Mouse (Mus musculus): ENCODE measurements around the gene Abcc3.
A peak's percentile ranks its signal among the peaks of the same experiment; 100 is the strongest.

Gene Abcc3

DNA sequence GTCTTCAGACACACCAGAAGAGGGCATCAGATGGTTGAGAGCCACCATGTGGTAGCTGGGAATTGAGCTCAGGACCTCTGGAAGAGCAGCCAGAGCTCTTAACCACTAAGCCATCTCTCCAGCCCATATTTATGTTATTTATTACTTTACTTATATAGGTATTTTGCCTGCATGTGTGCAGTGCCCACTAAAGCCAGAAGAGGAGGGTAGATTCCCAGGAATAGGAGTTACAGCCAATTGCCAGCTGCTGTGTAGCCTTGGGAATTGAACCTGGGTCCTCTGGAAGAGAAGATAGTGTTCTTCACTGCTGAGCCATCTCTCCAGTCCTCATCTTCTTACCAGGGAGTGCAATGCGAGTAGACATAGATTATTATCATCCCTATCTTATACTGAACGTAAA is 43.0 kb downstream of the Abcc3 start:
- DNase-seq = no peak

DNA sequence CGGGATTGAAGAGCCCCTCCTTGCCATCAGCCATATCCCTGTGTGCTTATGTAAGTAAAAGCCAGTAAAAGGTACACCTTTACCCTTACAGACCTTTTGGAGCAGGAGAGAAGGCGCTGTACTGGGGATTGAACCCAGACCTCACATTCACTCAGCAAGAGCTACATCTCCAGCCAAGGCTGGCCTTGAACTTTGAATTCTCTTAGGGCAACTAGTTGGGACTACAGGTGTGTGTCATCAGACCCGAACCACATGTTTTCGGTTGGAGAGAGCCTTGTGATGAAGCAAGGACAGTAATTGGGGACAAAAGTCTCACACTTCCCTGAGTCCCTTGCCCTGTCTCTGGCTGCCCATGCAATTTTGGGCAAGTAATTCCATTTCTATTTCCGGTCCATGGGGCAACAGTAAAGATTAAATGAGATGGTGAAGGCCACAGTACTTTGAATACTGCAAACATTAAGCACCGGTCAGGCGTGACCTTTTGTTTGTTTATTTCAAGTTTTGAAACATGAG is 45.7 kb downstream of the Abcc3 start:
- no peak for DNase-seq

DNA sequence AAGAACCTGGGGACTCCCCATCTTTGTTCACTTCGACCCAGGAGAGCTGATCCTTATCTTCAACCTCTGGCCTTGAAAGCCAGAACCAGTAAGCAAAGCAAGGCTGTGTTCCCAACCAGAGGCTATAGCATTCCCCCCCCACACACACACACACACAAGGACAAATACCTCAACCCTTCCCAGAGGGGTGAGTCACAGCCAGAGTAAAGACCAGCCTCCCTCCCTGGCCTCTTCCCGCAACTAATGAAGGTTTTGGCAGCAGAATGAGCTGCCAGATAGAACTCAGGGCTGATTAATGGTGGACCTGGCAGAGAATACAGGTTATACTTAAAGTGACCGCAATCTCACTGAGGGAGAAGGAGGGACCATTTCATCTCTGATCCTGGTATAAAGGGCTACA is 46.2 kb downstream of the Abcc3 start:
- DNase-seq = no peak

DNA sequence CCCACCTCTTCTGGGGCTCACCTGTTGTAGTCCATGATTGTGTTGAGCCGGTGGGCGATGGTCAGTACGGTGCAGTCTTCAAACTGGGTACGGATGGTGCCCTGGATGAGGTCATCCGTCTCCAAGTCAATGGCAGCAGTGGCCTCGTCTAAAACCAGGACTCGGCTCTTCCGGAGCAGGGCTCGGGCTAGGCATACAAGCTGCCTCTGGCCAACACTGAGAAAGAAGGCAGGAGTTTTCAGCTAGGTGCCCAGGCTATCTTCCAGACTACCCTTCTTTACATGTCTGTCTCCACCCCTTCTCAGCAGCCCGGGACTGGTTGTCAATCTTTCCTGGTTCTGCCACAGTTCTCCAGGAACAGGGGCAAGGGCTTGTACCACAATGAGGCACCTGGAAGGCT is 46.9 kb downstream of the Abcc3 start:
- DNase-seq = no peak

DNA sequence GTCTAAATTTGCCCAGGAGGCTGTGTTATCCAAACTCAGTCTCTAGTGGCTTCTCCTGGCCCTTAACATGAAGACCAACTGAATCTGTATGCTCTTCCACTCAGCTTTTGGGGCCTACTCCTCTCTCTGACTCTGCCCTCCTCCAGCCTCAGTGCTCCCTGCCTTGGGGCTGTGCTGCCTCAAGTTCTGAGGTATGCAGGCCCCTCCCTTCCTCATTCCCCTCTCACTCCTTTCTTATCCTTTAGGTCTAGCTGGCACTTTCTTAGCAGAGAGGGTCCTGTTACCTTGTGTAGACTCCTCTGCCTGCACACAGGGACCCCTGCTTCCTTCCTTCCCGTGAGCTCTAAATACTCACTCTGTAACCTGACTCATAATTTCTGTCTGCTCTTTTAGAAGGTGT is 48.3 kb downstream of the Abcc3 start:
- peak; percentile 23 for DNase-seq

DNA sequence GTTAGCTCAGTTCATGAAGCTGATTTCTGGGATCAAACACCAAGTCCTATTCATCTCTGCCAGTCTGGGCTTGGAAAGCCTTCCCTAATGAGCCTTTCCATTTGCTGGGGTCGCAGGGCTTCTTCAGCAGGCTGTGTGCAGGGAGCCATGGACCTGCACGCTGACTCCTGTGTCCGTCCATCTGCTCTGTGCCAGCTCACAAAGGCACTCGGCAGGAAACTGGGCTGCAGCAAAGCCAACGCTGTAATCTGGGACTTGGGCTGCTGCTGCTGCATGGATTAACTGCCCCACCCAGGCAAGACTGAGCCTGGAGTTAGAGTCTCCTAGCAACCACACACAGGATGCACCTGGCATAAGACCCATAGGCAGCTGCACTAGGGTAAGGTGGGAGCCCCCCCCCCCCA is 48.8 kb downstream of the Abcc3 start:
- peak; percentile 53 for DNase-seq

DNA sequence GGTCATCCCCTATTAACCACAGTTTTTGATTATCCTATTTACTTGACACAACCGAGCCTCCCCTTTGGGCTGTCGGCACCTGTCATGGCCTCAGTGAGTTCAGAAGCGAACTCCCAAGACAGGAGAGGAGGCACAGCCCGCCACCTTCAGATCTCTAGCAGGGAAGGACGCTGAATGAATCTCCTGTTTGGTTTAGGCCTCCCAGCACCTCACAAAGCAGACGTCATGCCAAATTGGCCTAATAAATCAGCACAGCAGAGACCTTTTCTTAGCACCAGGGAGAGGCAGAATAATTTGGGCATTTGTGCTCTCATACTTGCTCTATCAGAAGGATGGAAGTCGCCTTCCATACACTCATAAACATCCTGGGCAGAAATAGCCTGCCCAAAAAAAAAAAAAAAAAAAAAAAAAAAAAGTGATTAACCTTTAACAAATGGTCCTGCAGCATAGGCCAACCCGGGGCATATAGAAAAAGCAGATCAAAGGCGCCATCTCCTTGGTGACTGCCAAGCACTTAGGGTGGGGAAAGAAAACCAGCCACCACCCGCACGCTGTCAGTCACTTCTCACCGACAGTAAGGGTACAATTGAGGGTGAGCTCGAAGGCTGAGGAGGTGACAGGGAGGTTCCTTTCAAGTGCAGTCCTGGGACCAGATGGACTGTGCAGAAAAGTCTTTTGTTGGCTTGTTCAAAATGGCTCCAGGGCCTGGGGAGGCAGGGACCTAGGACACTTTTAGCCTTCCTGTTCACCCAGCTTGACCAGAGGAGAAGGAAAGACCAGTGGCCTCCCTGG is 50.5 kb downstream of the Abcc3 start:
- no peak for DNase-seq

DNA sequence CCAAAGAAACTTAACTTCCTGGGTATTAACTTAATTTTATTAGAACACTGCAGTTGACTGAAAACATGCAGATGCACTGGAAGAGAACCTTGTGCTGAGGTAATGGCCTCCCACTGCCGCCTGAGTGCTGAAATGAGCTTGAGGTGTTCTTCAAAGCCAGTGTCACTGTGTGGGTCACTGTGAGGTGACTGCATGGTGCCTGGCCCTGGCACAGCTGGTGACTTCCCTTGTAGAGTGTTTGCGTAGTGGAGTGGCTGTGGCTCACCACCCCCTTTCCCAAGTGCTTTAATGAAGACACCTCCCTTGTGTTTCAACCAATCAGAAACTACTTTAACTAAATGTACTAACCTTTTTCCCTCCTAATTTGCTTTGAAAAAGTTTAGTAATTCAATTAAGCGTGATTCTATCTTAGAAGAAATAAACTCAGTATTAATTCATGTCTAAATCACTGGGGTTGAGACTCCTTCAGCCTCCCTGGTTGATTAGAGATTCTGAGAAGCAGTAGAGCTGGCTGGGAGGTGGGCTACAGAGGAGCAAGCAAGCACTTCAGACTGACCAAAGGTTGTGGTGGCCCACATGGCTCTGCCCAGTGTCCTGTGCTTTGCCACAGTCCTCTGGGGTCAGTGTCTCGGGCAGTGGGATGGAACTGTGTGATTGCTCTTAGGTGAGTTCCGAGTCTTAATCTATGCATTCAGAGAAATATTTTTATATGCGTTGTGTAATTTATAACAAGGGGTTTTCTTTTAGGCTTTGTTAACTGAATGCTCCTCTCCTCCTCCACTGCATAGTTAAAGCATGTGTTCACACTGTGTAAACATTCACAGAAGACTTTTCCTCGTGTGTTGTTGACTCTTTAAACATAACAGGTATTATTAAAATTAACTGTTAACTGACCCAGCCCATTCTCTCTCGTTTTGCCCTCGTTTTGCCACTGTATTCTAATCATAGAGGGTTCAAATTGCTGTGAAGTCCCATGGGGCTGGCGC is 51.6 kb downstream of the Abcc3 start:
- DNase-seq = no peak

DNA sequence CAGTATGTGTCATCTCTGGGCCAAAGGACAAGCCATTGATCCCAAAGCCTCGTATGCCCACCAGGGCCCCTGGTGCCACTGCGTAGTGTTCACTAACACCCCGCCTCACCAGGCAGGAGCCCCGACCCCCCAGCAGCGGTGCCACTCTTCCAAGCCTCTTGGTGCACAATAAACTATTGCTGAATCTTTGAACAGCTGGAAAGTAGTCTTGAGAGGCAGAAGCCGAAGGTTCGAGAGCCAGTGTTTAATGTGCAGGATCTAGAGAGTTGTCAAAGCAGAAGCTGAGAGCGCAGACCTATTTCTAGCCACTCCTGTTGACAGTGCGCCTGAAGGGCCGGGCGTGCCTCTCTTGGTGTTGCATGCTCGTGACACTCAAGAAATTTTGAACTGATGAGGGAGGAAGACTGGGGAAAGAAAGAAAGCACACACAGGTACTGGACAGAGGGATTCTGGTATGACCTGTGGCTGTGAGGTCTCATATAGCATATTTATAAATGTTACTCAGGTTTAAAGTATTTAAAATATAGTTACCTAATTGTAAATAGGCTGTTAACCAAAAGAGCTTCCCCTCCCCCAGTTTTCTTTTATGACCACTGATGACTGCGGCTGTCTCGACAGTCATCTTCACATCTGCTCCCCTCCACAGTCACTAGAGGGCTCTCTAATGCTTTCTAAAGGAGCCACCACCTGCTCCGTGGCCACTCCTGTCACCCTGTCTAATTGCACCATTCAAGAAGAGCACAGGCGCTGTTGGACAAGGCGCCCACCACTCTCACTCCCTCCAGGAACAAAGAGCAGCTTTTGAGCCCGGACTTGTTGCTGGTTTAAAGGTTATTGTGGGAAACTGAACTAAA is 52.8 kb downstream of the Abcc3 start:
- peak; percentile 67 for DNase-seq

DNA sequence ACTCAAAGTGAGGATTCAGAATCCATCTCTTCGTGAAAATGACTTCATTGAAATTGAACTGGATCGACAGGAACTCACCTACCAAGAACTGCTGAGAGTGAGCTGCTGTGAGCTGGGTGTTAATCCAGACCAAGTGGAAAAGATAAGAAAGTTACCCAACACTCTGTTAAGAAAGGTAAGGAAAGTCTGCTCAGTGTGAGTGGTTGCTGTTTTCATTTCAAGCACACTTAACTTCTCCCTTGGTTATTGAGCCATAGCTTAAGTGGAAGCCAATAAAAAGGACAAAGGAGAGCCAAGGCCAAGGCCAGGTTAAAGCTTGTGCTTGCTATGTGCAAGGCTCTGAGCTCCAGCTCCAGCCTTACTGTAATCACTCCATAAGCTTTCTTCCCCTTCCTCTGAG is 54.5 kb downstream of the Abcc3 start:
- DNase-seq = no peak

DNA sequence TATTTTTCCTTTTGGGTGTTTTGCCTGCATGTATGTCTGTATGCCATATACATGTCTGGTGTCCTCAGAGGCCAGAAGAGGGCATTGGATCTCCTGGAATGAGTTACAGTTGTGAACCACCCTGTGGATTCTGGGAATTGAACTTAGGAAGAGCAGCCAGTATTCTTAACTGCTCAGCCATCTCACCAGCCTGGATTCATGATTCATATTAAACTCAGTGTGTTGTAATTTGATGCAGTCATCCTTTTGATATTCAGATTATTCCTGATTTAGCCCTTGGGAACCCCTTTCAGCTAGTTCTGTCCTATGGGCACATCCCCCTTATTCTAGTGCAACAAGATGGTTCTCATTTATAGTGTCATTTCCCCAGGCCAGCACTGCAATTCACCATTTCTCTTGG is 56.2 kb downstream of the Abcc3 start:
- DNase-seq = no peak

DNA sequence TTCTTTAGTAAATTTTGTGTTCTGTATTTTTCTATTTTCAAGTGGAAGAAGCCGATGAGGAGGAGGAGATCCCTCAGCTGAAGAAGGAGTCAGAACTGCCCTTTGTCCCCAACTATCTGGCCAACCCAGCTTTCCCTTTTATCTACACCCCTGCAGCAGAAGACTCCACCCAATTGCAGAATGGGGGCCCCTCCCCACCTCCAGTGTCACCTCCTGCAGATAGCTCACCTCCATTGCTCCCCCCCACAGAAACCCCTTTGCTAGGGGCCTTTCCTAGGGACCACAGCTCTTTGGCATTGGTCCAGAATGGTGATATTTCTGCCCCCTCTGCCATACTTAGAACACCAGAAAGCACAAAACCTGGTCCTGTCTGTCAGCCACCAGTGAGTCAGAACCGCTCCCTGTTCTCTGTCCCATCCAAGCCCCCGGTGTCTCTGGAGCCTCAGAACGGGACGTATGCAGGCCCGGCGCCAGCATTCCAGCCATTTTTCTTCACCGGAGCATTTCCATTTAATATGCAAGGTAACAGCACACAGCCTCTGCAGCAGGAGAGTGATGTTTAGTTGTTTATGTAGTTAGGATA is 58.3 kb downstream of the Abcc3 start:
- no peak for DNase-seq

DNA sequence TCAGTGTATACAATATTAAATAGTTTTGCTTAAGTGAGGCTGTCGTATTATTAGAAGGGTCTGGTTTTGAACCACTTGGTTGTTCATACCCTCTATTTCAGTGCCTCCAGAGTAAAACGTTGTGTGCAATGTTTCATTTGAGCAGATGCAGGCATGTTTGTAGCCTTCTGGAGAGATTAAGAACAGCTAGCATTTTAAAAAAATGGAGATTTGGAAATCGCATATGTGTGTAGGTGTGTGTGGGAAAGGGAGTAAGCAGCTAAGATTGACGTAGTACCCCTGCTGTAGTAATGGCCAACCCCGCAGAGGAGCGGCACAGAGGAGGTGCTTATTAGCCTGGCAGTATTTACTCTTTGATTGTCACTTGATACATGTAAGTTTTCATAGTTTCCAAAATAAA is 60.1 kb downstream of the Abcc3 start:
- DNase-seq = no peak

DNA sequence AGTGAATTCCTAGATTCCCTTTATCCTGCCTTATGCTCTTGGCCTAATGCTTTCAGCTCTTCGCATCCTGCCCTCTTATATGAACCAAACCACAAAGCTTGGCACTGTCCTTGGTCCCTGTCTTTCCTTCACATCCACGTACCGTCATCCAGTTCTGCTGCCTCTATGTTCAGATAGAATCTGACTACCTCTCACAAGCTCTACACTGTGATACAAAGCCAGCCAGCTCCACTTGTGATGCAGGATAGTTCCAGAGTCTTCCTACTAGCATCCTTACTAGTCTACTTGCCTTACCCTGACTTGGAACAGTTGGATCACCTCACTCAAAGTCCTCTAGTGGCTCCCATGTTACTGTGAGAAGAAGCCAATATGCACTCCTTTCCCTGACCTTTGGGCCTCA is 62.6 kb downstream of the Abcc3 start:
- DNase-seq = no peak

DNA sequence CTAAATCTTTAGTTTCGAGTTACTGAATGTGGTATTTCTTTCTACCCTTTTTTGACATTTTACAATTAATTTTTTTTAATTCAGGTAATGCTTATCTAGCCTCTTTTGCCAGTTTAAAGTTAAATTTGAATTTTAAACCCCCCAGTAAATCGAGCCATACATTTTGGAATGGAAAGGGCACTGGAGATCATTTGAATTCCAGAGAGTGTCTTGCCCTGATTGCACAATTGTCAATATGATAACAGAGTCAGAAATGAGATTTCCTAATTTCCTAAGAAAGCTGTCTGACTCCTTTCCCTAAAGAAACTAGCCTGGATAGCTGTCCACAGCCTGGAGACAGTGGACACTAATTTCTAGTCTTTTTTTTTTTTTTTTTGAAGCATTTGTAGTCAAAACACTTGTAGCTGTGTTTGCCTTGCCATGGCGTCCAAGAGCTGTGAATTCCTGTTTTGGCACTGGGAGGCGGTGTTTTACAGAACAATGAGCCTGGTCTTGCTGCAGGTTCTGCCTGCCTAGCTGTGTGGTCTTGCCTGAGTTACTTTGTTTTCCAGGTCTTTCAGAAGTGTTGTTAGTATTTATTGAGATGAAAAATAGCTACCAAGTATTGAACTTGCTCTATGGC is 63.4 kb downstream of the Abcc3 start:
- DNase-seq = peak; percentile 57

DNA sequence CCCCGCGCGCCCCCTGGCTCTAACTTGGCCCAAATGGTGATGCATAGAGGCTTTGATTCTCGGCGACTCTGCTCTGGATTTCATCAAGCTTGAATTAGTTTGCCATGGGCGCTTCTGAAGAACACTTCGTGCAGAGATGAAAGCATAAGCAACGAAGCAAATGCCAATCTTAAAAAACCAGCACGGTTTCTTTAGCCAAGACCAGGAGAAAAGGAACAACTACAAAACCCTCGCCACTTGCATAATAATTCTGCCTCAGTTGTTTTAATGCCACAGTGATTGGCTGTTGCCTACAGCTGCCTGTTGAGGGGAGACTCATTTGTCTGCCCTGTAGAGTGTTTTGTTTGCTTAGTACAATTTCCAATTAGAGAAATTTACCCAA is 64.2 kb downstream of the Abcc3 start:
- no peak for DNase-seq

DNA sequence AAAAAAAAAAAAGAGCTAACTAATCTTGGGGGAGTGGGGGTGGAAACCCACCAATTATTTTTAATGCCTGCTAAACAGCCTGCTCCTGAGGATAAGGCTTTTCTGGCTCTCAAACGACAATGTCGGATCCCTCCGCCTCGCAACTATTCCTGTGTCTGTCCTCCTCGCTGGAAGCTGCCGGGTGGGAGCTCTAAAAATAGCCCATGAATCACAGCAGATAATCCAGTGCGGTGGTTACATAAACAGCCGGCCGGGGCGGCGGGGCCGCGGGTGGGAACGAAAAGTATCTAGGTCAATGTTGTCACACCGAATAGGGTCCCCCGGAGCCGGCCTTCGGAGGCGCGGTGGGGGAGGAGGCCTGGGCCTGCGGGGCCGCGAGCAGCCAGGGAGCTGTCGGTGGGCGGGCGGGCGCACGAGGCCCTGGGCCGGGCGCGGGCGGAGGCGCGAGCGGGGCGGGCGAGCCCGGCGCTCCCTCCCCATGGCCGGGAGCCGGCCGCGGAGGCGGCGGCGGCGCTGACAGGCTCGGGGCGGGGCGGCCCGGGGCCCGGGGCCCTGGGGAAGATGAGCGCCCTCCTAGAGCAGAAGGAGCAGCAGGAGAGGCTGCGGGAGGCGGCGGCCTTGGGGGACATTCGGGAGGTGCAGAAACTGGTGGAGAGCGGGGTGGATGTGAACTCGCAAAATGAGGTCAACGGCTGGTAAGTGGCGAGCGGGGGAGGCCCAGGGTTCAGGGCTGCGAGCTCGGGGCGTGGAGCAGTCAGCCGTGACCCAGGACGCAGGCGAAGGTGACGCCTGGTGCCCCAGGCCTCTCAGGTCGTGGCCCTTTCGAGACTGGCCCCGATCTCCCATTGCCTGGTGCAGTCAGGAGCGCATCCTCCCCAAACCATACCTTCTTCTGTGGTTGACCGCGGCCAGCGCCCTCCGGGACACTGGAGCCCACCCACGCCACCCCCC is 64.8 kb downstream of the Abcc3 start, which contains the start of gene Ankrd40:
Ankrd40 (plus strand) TSS at position 309 of the 951 bp plus-strand sequence.
- DNase-seq = peak; percentile 88

DNA sequence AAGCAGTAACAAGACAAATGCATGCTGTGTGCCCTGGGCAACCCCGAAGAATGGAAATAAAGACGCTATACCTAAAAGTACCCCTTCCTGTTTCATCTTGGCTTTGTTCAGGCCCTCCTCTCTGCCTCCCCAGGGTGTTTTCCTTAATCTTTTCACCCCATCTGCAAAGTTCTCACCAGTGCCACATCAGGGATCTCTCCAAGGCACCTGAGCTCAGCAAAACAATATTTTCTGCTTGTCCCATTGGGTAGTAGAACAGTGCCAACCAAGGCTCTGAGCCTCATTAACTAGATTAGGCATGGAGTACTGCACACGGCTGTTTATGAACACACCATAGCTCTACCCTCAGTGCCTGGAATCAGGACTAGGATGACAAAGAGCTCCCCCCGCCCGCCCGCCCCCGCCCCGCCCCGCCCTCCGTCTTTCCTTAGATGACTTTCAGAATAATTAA is 65.8 kb downstream of the Abcc3 start:
- DNase-seq = no peak

DNA sequence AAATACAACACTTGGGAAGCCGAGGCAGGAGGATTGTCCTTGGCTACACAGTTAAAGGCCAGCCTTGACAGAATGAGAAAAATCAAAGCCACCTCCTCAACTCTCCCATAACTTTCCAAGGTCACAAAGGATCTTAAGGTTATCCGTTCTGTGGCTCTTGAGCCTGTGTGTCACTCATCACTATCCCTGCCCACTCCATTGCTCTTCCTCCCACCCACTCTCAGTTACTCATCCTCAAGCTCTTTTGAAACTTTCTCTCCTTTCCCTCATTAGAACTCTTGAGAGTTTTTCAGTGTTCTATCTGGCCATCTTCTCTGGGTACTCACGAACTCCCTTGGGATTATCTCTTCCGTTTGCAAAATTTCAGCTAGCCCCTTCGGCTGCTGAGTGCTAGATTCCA is 68.2 kb downstream of the Abcc3 start:
- no peak for DNase-seq

DNA sequence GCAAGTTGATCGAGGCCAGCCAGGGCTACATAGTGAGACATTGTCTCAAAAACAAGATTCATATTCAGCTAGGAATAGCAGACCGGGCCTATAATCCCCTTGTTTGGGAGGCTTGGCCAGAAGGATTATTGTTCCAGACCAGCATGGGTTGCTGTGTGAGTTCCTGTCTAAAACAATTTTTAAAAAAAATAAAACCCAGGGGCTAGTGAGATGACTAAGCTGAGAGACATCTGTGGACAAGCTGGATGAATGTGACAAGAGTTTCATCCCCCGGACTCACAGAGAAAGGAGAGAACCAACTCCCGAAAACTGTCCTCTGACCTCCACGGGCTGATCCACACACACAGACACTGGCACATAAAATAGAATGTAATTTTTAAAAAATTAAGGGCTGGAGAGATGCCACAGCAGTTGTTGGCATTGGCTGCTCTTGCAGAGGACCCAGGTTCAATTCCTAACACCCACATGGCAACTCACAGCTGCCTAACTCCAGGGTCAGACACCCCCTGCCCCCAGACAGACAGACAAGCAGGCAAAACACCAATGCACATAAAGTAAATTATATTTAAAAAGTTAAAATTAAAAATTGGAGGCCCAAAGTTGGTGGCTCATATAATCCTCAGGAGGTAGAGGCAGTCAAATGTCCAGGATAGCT is 69.4 kb downstream of the Abcc3 start:
- DNase-seq = no peak

Measured in thymus, postnatal 14 days (tissue).